Mouse (Mus musculus) liver, postnatal 0 days (tissue): Measurements from ENCODE around the gene Vta1.

Experiments
- CTCF ChIP-seq: sonication (generic); IDR thresholded peaks from 2 replicates; pipeline ENCODE4 v1.5.1; 2016; ENCODE audit warnings: antibody characterized with exemption, low read depth
- EP300 ChIP-seq: IDR thresholded peaks from 2 replicates; pipeline ENCODE4 v1.6.1; 2016; ENCODE audit warnings: antibody characterized with exemption, low read depth, mild to moderate bottlenecking

- TF ChIP-seq CTCF (no peak), EP300 (no peak)
Observed at GRCm38 (mm10) chr10:14718114-14718513, 12.8 kb upstream of the Vta1 start, which contains the start of gene Gje1.
